Mouse (Mus musculus): ENCODE data around the gene Bend5. TPM values are rescaled to one million over a fixed set of nuclear protein-coding genes. Genes with fewer than 3 reads are reported as not detected.

Gene Bend5
- polyA plus RNA-seq, 1 experiment from 2014 or later: 20.6 TPM

- Histone ChIP-seq H3K27ac (ENCODE audit: poor library complexity, severe bottlenecking) (no peak overlapping the region), H3K27me3 (replicated peaks) (no peaks in the 10 kb centered on the region), H3K4me1 (replicated peaks) (peaks cover 13% of the 10 kb centered on the region), H3K36me3 (peaks cover 13% of the 10 kb centered on the region; the same call in 1 of the 2 replicates), H3K9me3 (replicated peaks) (0 out of 2 replicates have a peak, but pooled peaks cover 5% of the 10 kb centered on the region), H3K9ac (no peak overlapping the region), H3K4me2 (no peak overlapping the region), H3K4me3 (no peak overlapping the region)
- no peak for ATAC-seq (ENCODE audit: insufficient number of reproducible peaks, low FRiP score)
- WGBS: 88% methylated on average over 1 of the region's 1 CpGs
These were observed 26.9 kb downstream of the Bend5 start for GRCm38 (mm10) chr4:111441709-111442108.

DNA sequence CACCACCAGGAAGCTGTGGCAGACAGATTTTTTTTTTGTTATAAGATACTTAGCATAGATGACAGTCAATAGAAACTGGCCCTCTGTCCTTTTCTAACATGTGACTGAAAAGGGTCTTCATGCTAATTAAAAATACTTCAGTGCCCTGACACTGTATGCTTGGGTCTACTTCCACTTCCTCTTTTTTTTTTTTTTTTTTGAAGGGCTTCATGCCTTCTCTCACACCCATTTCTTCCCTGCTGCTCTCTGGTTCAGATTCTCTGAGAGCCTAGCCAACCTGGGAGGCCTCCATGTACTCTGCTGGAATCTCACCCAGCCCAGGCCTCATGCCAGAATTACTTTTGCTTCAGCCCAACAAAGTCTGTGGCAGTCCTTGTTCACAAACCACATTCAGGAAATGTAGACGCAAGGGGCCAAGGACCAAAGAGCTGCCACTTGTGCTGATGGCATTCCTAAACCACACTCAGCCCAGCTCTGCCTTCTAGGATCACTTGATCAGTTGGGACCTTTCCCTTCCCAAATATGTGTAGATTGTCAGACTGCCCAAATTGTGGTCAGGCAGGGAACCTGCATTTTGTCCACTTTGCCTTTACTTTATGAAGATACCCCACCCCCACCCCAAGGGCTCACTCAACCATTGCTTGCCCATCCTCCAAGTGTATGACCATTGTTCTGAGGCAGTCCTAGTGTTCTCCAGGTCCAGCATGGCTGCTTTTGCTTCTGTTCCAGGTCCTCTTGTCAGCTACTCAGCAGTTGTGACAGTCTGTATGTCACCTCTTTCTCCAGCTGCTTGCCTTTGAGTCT lies 27.8 kb downstream of the Bend5 start:
- no peak overlapping the region for H3K27ac ChIP-seq (ENCODE audit: poor library complexity, severe bottlenecking)
- peaks cover 13% of the 10 kb centered on the region for H3K4me1 ChIP-seq (replicated peaks)
- H3K36me3 ChIP-seq: peaks cover 4% of the 10 kb centered on the region; the same call in 1 of the 2 replicates
- H3K4me3 ChIP-seq: no peak overlapping the region
- H3K9me3 ChIP-seq (replicated peaks): 0 out of 2 replicates have a peak, but pooled peaks cover 5% of the 10 kb centered on the region
- no peak overlapping the region for H3K4me2 ChIP-seq
- H3K27me3 ChIP-seq (replicated peaks): no peaks in the 10 kb centered on the region; the same call in 1 of the 2 replicates
- WGBS: 41% methylated on average over 1 of the region's 1 CpGs
- ATAC-seq (ENCODE audit: insufficient number of reproducible peaks, low FRiP score): no peak
- H3K9ac ChIP-seq: no peak overlapping the region

DNA sequence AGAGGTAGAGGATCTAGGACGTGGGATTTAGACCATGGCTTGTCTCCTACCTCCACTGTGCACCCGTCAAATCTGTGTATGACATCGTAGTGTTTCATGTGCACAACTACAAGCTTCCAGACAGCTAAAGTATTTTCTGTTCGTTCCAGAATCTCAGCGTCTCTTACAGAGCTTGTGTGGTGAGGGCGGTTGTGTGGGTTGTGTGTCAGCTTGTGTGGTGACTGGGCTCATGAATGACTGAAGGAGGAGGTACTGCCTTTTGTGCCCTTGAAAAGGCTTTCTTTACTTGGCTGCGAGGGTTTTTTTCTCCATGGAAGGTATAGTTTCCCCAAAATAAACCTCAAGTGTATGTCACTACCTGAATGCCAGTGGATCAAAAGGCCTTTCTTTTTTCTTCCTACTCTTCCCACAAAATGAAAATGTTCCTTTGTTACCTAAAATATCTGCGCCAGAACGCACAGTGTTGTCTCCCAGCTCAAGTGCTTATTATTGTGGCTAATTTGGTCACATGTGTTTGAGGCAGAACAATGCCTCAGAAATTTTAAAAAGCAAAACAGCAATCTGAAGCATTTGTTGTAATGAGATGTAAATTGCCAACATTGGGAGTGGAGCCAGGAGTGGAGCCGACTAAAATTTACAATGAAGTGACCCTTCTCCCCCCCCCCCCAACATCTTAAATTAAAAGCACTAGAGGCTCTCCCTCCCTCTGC lies 29.3 kb downstream of the Bend5 start:
- ATAC-seq (ENCODE audit: insufficient number of reproducible peaks, low FRiP score): no peak
- Histone ChIP-seq H3K27ac (ENCODE audit: poor library complexity, severe bottlenecking) (no peak overlapping the region), H3K9ac (no peak overlapping the region), H3K9me3 (replicated peaks) (no peaks in the 10 kb centered on the region), H3K36me3 (peaks cover 2% of the 10 kb centered on the region; the same call in 1 of the 2 replicates), H3K4me2 (no peak overlapping the region), H3K4me3 (no peak overlapping the region), H3K4me1 (replicated peaks) (peaks cover 15% of the 10 kb centered on the region), H3K27me3 (replicated peaks) (no peaks in the 10 kb centered on the region; the same call in 1 of the 2 replicates)
- WGBS: 75% methylated on average over 10 of the region's 10 CpGs

GRCm38 (mm10) chr4:111444616-111445160 lies 29.9 kb downstream of the Bend5 start:
- H3K9ac ChIP-seq: no peak overlapping the region
- no peak overlapping the region for H3K27ac ChIP-seq (ENCODE audit: poor library complexity, severe bottlenecking)
- ATAC-seq (ENCODE audit: insufficient number of reproducible peaks, low FRiP score): no peak
- H3K36me3 ChIP-seq: peaks cover 7% of the 10 kb centered on the region; the same call in 1 of the 2 replicates
- H3K4me2 ChIP-seq: no peak overlapping the region
- no peaks in the 10 kb centered on the region; the same call in 1 of the 2 replicates for H3K27me3 ChIP-seq (replicated peaks)
- H3K4me3 ChIP-seq: no peak overlapping the region
- WGBS: 77% methylated on average over 1 of the region's 1 CpGs
- no peaks in the 10 kb centered on the region for H3K9me3 ChIP-seq (replicated peaks)
- peaks cover 21% of the 10 kb centered on the region for H3K4me1 ChIP-seq (replicated peaks)

DNA sequence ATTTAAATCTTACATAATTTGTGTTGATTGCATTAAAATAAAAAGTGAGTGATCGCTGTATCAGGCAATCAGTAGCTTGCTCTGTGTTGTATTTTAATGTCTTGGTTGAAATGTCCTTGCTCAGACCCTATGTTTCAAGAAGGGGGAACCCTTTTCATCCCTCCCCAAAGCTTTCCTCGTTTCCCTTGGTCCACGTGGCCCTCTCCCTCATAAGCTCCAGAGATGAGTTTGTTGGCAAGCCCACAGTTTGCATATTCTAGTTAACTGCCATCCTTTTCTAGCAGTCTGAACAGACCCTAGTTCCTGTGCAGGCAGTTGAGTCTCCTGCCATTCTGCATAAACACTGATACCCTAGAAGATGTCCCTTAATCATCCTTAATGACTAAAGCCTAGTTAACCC lies 33.1 kb downstream of the Bend5 start:
- Histone ChIP-seq H3K9ac (no peak overlapping the region), H3K4me1 (replicated peaks) (peaks cover 33% of the 10 kb centered on the region), H3K27ac (ENCODE audit: poor library complexity, severe bottlenecking) (no peak overlapping the region), H3K36me3 (peaks cover 9% of the 10 kb centered on the region; the same call in 1 of the 2 replicates), H3K4me2 (no peak overlapping the region), H3K4me3 (no peak overlapping the region), H3K9me3 (replicated peaks) (no peaks in the 10 kb centered on the region), H3K27me3 (replicated peaks) (no peaks in the 10 kb centered on the region; the same call in 1 of the 2 replicates)
- WGBS: 79% methylated on average over 3 of the region's 3 CpGs
- ATAC-seq (ENCODE audit: insufficient number of reproducible peaks, low FRiP score): no peak

- no peak overlapping the region for H3K4me2 ChIP-seq
- peaks cover 12% of the 10 kb centered on the region for H3K36me3 ChIP-seq
- 93% methylated on average over 4 of the region's 4 CpGs for WGBS
- H3K9ac ChIP-seq: no peak overlapping the region
- no peak overlapping the region for H3K27ac ChIP-seq (ENCODE audit: poor library complexity, severe bottlenecking)
- no peaks in the 10 kb centered on the region; the same call in 1 of the 2 replicates for H3K27me3 ChIP-seq (replicated peaks)
- no peaks in the 10 kb centered on the region for H3K9me3 ChIP-seq (replicated peaks)
- ATAC-seq (ENCODE audit: insufficient number of reproducible peaks, low FRiP score): no peak
- peaks cover 29% of the 10 kb centered on the region for H3K4me1 ChIP-seq (replicated peaks)
- no peak overlapping the region for H3K4me3 ChIP-seq
These were observed 33.8 kb downstream of the Bend5 start for GRCm38 (mm10) chr4:111448586-111448985.

DNA sequence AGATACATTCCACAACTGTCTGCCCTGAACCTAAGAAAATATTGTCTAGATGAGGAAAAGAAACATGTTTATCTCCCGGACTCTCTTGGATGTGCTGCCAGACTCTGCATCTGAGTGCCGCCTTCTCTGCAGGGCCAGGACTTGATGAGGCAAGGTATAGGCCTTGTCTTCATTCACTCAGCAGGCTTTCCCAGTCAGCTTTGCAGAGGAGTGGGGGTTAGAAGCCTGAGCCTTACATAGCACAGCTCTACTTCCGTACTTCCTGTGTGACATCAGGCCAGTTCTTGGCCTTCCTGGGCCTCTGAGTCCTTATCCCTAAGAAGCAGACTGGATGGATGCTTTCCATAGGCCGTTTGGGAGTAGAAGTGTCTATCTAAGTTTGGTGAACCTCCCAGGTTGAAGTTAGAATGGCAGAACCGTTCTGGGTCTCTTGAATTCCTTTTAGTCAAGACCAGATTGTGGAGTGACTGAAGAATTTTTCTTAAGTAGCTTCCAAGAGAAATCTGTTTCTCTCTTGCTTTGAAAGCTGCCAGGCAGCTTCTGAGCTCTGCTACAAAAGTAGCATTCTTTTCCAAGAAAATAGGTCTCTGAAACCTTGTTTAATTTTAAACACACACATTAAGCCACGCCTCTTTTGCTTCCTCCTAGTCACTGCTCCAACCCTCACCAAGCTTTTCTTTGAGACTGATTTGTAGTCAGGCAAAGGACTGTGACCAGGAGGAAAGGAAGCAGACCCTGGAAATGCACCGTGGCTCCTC lies 34.8 kb downstream of the Bend5 start:
- no peak for ATAC-seq (ENCODE audit: insufficient number of reproducible peaks, low FRiP score)
- WGBS: 50% methylated on average over 7 of the region's 7 CpGs
- H3K9me3 ChIP-seq (replicated peaks): no peaks in the 10 kb centered on the region
- peaks cover 22% of the 10 kb centered on the region for H3K36me3 ChIP-seq
- no peak overlapping the region for H3K9ac ChIP-seq
- no peak overlapping the region for H3K4me3 ChIP-seq
- peaks cover 24% of the 10 kb centered on the region for H3K4me1 ChIP-seq (replicated peaks)
- no peak overlapping the region for H3K27ac ChIP-seq (ENCODE audit: poor library complexity, severe bottlenecking)
- no peak overlapping the region for H3K4me2 ChIP-seq
- H3K27me3 ChIP-seq (replicated peaks): no peaks in the 10 kb centered on the region; the same call in 1 of the 2 replicates

- H3K4me1 ChIP-seq (replicated peaks): peaks cover 36% of the 10 kb centered on the region
- no peak overlapping the region for H3K4me3 ChIP-seq
- no peaks in the 10 kb centered on the region; the same call in 1 of the 2 replicates for H3K27me3 ChIP-seq (replicated peaks)
- H3K27ac ChIP-seq (ENCODE audit: poor library complexity, severe bottlenecking): no peak overlapping the region
- no peak overlapping the region for H3K4me2 ChIP-seq
- no peaks in the 10 kb centered on the region for H3K9me3 ChIP-seq (replicated peaks)
- no peak overlapping the region for H3K9ac ChIP-seq
- 31% methylated on average over 7 of the region's 7 CpGs for WGBS
- H3K36me3 ChIP-seq: peaks cover 32% of the 10 kb centered on the region
- ATAC-seq (ENCODE audit: insufficient number of reproducible peaks, low FRiP score): peak; percentile 47; the same call in 1 of the 2 replicates
These were observed 36.6 kb downstream of the Bend5 start for GRCm38 (mm10) chr4:111451283-111451918.

DNA sequence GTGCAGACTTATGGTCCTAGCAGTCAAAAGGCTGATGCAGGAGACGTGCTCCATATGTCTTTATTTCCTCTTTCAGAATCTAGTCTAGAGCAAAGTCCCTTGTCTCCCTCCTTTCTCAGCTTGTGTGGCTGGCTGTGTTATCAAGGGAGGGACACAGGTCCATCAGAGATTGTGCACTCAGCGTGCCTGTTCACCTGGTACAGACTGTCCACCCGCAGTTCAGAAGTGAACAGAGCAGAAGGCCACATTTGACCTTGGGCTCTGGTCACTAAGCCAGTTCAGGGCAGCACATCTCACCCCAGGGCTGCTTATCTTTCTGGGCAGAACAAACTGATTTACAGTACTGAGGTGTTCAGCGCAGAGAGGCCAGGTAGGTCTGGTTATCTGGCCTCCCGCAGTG lies 37.4 kb downstream of the Bend5 start:
- Histone ChIP-seq H3K4me2 (no peak overlapping the region), H3K4me1 (replicated peaks) (peaks cover 43% of the 10 kb centered on the region), H3K9me3 (replicated peaks) (no peaks in the 10 kb centered on the region), H3K36me3 (peaks cover 32% of the 10 kb centered on the region), H3K27ac (ENCODE audit: poor library complexity, severe bottlenecking) (no peak overlapping the region), H3K4me3 (no peak overlapping the region), H3K9ac (no peak overlapping the region), H3K27me3 (replicated peaks) (no peaks in the 10 kb centered on the region; the same call in 1 of the 2 replicates)
- ATAC-seq (ENCODE audit: insufficient number of reproducible peaks, low FRiP score): 0 out of 2 replicates have a peak, but pooled peaks have one; percentile 27
- 71% methylated on average over 5 of the region's 5 CpGs for WGBS

- Histone ChIP-seq H3K4me2 (no peak overlapping the region), H3K9me3 (replicated peaks) (no peaks in the 10 kb centered on the region), H3K4me1 (replicated peaks) (peaks cover 52% of the 10 kb centered on the region), H3K27me3 (replicated peaks) (no peaks in the 10 kb centered on the region), H3K36me3 (peaks cover 32% of the 10 kb centered on the region), H3K27ac (ENCODE audit: poor library complexity, severe bottlenecking) (no peak overlapping the region), H3K9ac (no peak overlapping the region), H3K4me3 (no peak overlapping the region)
- 74% methylated on average over 3 of the region's 3 CpGs for WGBS
- no peak for ATAC-seq (ENCODE audit: insufficient number of reproducible peaks, low FRiP score)
These were observed 38.5 kb downstream of the Bend5 start for GRCm38 (mm10) chr4:111453275-111453674.

Data from heart, embryonic 12.5 days (tissue).